Mouse (Mus musculus): ENCODE measurements at regions not wholly inside any gene's neighbourhood (a gene's known extent, or its start where the extent isn't known, plus 50 kb on each side); places are given as distances from the start of the nearest gene placed in this dataset.

- no peak for DNase-seq (ENCODE audit: low spot score in 2 of 2)
These were observed 53.8 kb downstream of the Dio3 start for GRCm38 (mm10) chr12:110332616-110333154.

- no peak for DNase-seq (ENCODE audit: low spot score in 2 of 2)
These were observed 55.7 kb downstream of the Dio3 start for GRCm38 (mm10) chr12:110334609-110335008.

GRCm38 (mm10) chr12:110344280-110344827 is 65.5 kb downstream of the Dio3 start:
- DNase-seq (ENCODE audit: low spot score in 2 of 2): no peak

GRCm38 (mm10) chr12:110349621-110350020 is 70.8 kb downstream of the Dio3 start:
- DNase-seq (ENCODE audit: low spot score in 2 of 2): no peak

GRCm38 (mm10) chr12:110355851-110356250 is 77.0 kb downstream of the Dio3 start:
- no peak for DNase-seq (ENCODE audit: low spot score in 2 of 2)

GRCm38 (mm10) chr12:110367102-110367501 is 79.8 kb upstream of the Ppp2r5c start:
- no peak for DNase-seq (ENCODE audit: low spot score in 2 of 2)

GRCm38 (mm10) chr12:110367822-110368221 is 79.1 kb upstream of the Ppp2r5c start:
- no peak for DNase-seq (ENCODE audit: low spot score in 2 of 2)

- no peak for DNase-seq (ENCODE audit: low spot score in 2 of 2)
These were observed 74.8 kb upstream of the Ppp2r5c start for GRCm38 (mm10) chr12:110371886-110372690.

GRCm38 (mm10) chr12:110372986-110373385 is 73.9 kb upstream of the Ppp2r5c start:
- DNase-seq (ENCODE audit: low spot score in 2 of 2): no peak

GRCm38 (mm10) chr12:110373408-110374065 is 73.4 kb upstream of the Ppp2r5c start:
- peak; percentile 74 to 83 for DNase-seq (ENCODE audit: low spot score in 2 of 2)

- DNase-seq (ENCODE audit: low spot score in 2 of 2): no peak
These were observed 71.8 kb upstream of the Ppp2r5c start for GRCm38 (mm10) chr12:110375139-110375538.

- no peak for DNase-seq (ENCODE audit: low spot score in 2 of 2)
These were observed 70.7 kb upstream of the Ppp2r5c start for GRCm38 (mm10) chr12:110376062-110376837.

- no peak for DNase-seq (ENCODE audit: low spot score in 2 of 2)
These were observed 70.1 kb upstream of the Ppp2r5c start for GRCm38 (mm10) chr12:110376838-110377150.

GRCm38 (mm10) chr12:110377306-110377705 is 69.6 kb upstream of the Ppp2r5c start:
- DNase-seq (ENCODE audit: low spot score in 2 of 2): no peak

- DNase-seq (ENCODE audit: low spot score in 2 of 2): no peak
These were observed 69.2 kb upstream of the Ppp2r5c start for GRCm38 (mm10) chr12:110377734-110378133.

GRCm38 (mm10) chr12:110378302-110378701 is 68.6 kb upstream of the Ppp2r5c start:
- DNase-seq (ENCODE audit: low spot score in 2 of 2): no peak

- no peak for DNase-seq (ENCODE audit: low spot score in 2 of 2)
These were observed 67.2 kb upstream of the Ppp2r5c start for GRCm38 (mm10) chr12:110379721-110380120.

- no peak for DNase-seq (ENCODE audit: low spot score in 2 of 2)
These were observed 65.8 kb upstream of the Ppp2r5c start for GRCm38 (mm10) chr12:110380831-110381750.

- no peak for DNase-seq (ENCODE audit: low spot score in 2 of 2)
These were observed 61.9 kb upstream of the Ppp2r5c start for GRCm38 (mm10) chr12:110385031-110385430.

- no peak for DNase-seq (ENCODE audit: low spot score in 2 of 2)
These were observed 60.9 kb upstream of the Ppp2r5c start for GRCm38 (mm10) chr12:110385801-110386599.
